Mouse (Mus musculus) small intestine, adult 2 months (tissue): ENCODE measurements around the gene Mnd1.

ENCODE experiments used
- CTCF ChIP-seq: fragments of 200-500 bp; IDR thresholded peaks from 2 replicates; pipeline ENCODE4 v1.5.1; 2012; ENCODE audit warnings: low read depth, mild to moderate bottlenecking, control low read depth, inconsistent platforms, low read length, moderate library complexity, mixed read lengths; ENCODE audit not compliant: insufficient replicate concordance, insufficient read length; ENCODE audit errors: extremely low read depth
- POLR2A ChIP-seq: fragments of 200-500 bp; IDR thresholded peaks from 2 replicates; pipeline ENCODE4 v1.6.1; 2012; ENCODE audit warnings: low read depth, mild to moderate bottlenecking, control low read depth, inconsistent platforms, low read length, moderate library complexity

GRCm38 (mm10) chr3:84038126-84038525, 117.5 kb downstream of the Mnd1 start:
- TF ChIP-seq CTCF = no peak
- no peak for TF ChIP-seq POLR2A
